Comparison of ENCODE assay signal across 13 mouse cellular contexts in the genomic region with DNA sequence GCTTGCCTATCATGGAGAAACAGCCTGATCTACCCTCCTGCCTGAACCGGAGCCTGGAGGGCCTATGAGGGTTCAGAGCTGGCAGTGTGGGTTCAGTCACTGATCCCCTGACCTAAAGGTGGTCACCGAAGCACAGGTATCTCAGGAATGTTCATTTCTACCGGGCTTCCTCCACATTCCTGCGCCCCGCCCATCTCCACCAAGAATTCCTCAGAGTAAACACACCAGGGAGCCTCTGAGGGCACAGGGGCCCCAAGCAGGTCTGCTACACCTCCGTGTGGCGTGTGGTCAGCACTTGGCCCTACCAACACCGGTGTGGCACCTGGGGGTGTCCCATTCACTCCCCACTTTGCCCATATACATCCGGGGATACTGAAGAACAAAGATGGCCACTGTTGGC. TPM values are rescaled to one million over a fixed set of nuclear protein-coding genes. Genes with fewer than 3 reads are reported as not detected.
A peak's percentile ranks its signal among the peaks of the same experiment; 100 is the strongest.
DNase-seq lines count a peak whose midpoint lies in the region; ATAC-seq and TF ChIP-seq lines count a peak whose summit lies in the region.
"Had no signal": no experiment of that assay in that cellular context is flagged by ENCODE, and none has a peak within 500 bp of the region (broad histone marks: within the 10 kb centered on the region; RNA-seq: fewer than 3 reads in every experiment).

No protein-coding gene starts in this region.

- peak; percentile 30; the same call in 1 of the 2 replicates for ATAC-seq in lung, embryonic 14.5 days (ENCODE audit: insufficient read depth)

- H3K4me1 ChIP-seq in lung, embryonic 14.5 days (ENCODE audit: insufficient read depth) = peaks cover 50% of the 10 kb centered on the region

- H3K4me3 ChIP-seq in gastrocnemius, adult 2 months = no peak overlapping the region
- no peak overlapping the region for H3K4me3 ChIP-seq in lung, embryonic 14.5 days (ENCODE audit: low read depth, low read length)
- H3K4me3 ChIP-seq: forebrain, embryonic 12.5 days had no signal

- no peaks in the 10 kb centered on the region for H3K9me3 ChIP-seq in lung, embryonic 14.5 days (ENCODE audit: low read depth, low read length)
- H3K9me3 ChIP-seq: forebrain, embryonic 12.5 days had no signal

- no peak for TF ChIP-seq CTCF in gastrocnemius, adult 2 months (IDR thresholded peaks at IDR 0.05)
- TF ChIP-seq CTCF in lung, embryonic 14.5 days (IDR thresholded peaks at IDR 0.05; ENCODE audit: low read depth) = no peak

- H3K9ac ChIP-seq in lung, embryonic 14.5 days = no peak overlapping the region
- H3K9ac ChIP-seq: forebrain, embryonic 12.5 days had no signal

- H3K27me3 ChIP-seq in lung, embryonic 14.5 days (ENCODE audit: insufficient read depth, low read length) = peaks cover 10% of the 10 kb centered on the region

- peak overlapping the region; percentile 83 for H3K27ac ChIP-seq in gastrocnemius, adult 2 months
- peak overlapping the region; percentile 81 for H3K27ac ChIP-seq in lung, embryonic 14.5 days (ENCODE audit: low read depth)
- H3K27ac ChIP-seq: forebrain, embryonic 12.5 days had no signal

- DNase-seq in gastrocnemius, adult 2 months = peak; percentile 12
- DNase-seq in gastrocnemius, adult 18-20 months (ENCODE audit: low spot score) = no peak
- DNase-seq in ES-CJ7 (ENCODE audit: low read depth, low spot score) = peak; percentile 85
- DNase-seq in kidney, adult 8-10 months = peak; percentile 51 to 65
- DNase-seq in lung, embryonic 14.5 days = peak; percentile 64
- DNase-seq in left cerebral cortex, adult 11 months (ENCODE audit: low spot score) = no peak
- no peak for DNase-seq in right cerebral cortex, postnatal 4 days
- DNase-seq in spleen, adult 18-20 months = no peak
- DNase-seq: adrenal gland, postnatal 10 days; cerebellum, adult 11 months; gastrocnemius, postnatal 10 days; right cerebral cortex, adult 18-20 months had no signal

- peak overlapping the region; percentile 38; the same call in 1 of the 2 replicates for H3K4me2 ChIP-seq in lung, embryonic 14.5 days
- H3K4me2 ChIP-seq: forebrain, embryonic 12.5 days had no signal

- WGBS in lung, embryonic 14.5 days = 40% methylated on average over 9 of the region's 9 CpGs

- intact Hi-C loops in gastrocnemius, adult 2 months (cut with DNase I) = no loop called here

- H3K36me3 ChIP-seq in lung, embryonic 14.5 days (ENCODE audit: insufficient read depth) = no peaks in the 10 kb centered on the region
- H3K36me3 ChIP-seq: forebrain, embryonic 12.5 days had no signal

RNA-seq across cellular contexts. Expression of a gene that starts 5.5 kb away (rescaled TPM):
- total RNA-seq in gastrocnemius, adult 2 months (2021) = 10 to 100 TPM; 10.5 to 14.8 TPM
- 10 to 100 TPM in 1 of 2 experiments, 1 to 10 TPM in 1; 9.6 to 10.6 TPM for total RNA-seq in gastrocnemius, adult 18-20 months (2021)
- 95.0 and 95.1 TPM in 2 replicates for polyA plus RNA-seq in lung, embryonic 14.5 days (2014; fragmentation: Nextera tagmentation; extraction: Ambion mirVana)

RNA-seq across cellular contexts. Expression of a gene that starts 37.0 kb away (rescaled TPM):
- 100 to 1,000 TPM; 359 to 473 TPM for total RNA-seq in gastrocnemius, adult 2 months (2021)
- total RNA-seq in gastrocnemius, adult 18-20 months (2021) = 100 to 1,000 TPM; 355 to 460 TPM
- 630 and 724 TPM in 2 replicates for polyA plus RNA-seq in lung, embryonic 14.5 days (2014; fragmentation: Nextera tagmentation; extraction: Ambion mirVana)

RNA-seq across cellular contexts. Expression of a gene that starts 48.9 kb away (rescaled TPM):
- total RNA-seq in gastrocnemius, adult 2 months (2021) = 100 to 1,000 TPM in 1 of 2 experiments, 10 to 100 TPM in 1; 99.5 to 121 TPM
- 100 to 1,000 TPM; 114 to 119 TPM for total RNA-seq in gastrocnemius, adult 18-20 months (2021)
- polyA plus RNA-seq in lung, embryonic 14.5 days (2014; fragmentation: Nextera tagmentation; extraction: Ambion mirVana) = 160 and 163 TPM in 2 replicates

RNA-seq across cellular contexts. Expression of a gene that starts 53.1 kb away (rescaled TPM):
- 1 to 10 TPM; 9.3 to 9.8 TPM for total RNA-seq in gastrocnemius, adult 2 months (2021)
- total RNA-seq in gastrocnemius, adult 18-20 months (2021) = 1 to 10 TPM; 8.2 to 9.1 TPM
- polyA plus RNA-seq in lung, embryonic 14.5 days (2014; fragmentation: Nextera tagmentation; extraction: Ambion mirVana) = 24.0 and 25.6 TPM in 2 replicates

Comparison
In these comparisons a context has a peak if more than half of its experiments do, and no peak if none do; other contexts are left out.
1. DNase-seq: peak in gastrocnemius, adult 2 months (single experiment), ES-CJ7 (single experiment), kidney, adult 8-10 months (2 of 2) and lung, embryonic 14.5 days (single experiment); none in gastrocnemius, adult 18-20 months (single experiment), left cerebral cortex, adult 11 months (single experiment), right cerebral cortex, postnatal 4 days (single experiment) and spleen, adult 18-20 months (0 of 2).